Mouse (Mus musculus) erythroblast, embryonic 14.5 days (primary cell): ENCODE results near the gene Jmy.

Experiments
- GATA1 ChIP-seq: IDR thresholded peaks from 2 replicates; pipeline ENCODE4 v1.6.1; 2012; ENCODE audit warnings: low read length, inconsistent platforms, mixed read lengths
- TAL1 ChIP-seq: IDR thresholded peaks from 3 replicates; pipeline ENCODE4 v1.6.1; 2012; ENCODE audit warnings: low read length, inconsistent platforms, mixed read lengths

- TF ChIP-seq GATA1, result no peak
- no peak for TF ChIP-seq TAL1
Observed at GRCm38 (mm10) chr13:93547641-93548040, 48.0 kb upstream of the Jmy start.
